Mouse (Mus musculus) ES-E14 (cell line): ENCODE data around the gene Gpr15. TPM values are rescaled to one million over a fixed set of nuclear protein-coding genes. Genes with fewer than 3 reads are reported as not detected.

Source experiments
- DNase-seq: peaks from one replicate; pipeline ENCODE4 v3.0.0-alpha.2; 2013; ENCODE audit warnings: low read depth, low spot score
- H3K27ac ChIP-seq: 2 replicates; pipeline ENCODE4 v1.5.1; 2012; ENCODE audit warnings: low read depth, mild to moderate bottlenecking, low read length, moderate library complexity, mixed read lengths; ENCODE audit not compliant: poor library complexity, insufficient read depth, severe bottlenecking
- H3K36me3 ChIP-seq: 2 replicates; pipeline ENCODE4 v1.6.1; 2012; ENCODE audit warnings: mild to moderate bottlenecking, low read length, moderate library complexity, mixed read lengths; ENCODE audit not compliant: control insufficient read depth, poor library complexity, insufficient read depth, severe bottlenecking
- H3K4me1 ChIP-seq, 2 experiments: fragments of 150-350 bp in 1 of 2; sonication (generic) in 1 of 2; 2 replicates each; pipeline ENCODE4 v1.6.1; 2012; ENCODE audit warnings: low read length in 2 of 2, mild to moderate bottlenecking in 1 of 2, mixed read lengths in 1 of 2; ENCODE audit not compliant: control insufficient read depth in 2 of 2, insufficient read depth in 2 of 2, poor library complexity in 1 of 2
- H3K4me3 ChIP-seq, 2 experiments: fragments of 150-350 bp in 1 of 2; sonication (generic) in 1 of 2; 2 replicates each; pipeline ENCODE4 v1.5.1; 2012; ENCODE audit warnings: low read length in 2 of 2, low read depth in 1 of 2, mild to moderate bottlenecking in 1 of 2, mixed read lengths in 1 of 2; ENCODE audit not compliant: insufficient read depth in 1 of 2, poor library complexity in 1 of 2, severe bottlenecking in 1 of 2
- H3K9ac ChIP-seq: 2 replicates; pipeline ENCODE4 v1.6.1; 2012; ENCODE audit warnings: low read depth, mild to moderate bottlenecking, low read length, mixed read lengths; ENCODE audit not compliant: poor library complexity, insufficient read depth, severe bottlenecking
- H3K9me3 ChIP-seq: fragments of 150-350 bp; sonication (generic); 2 replicates; pipeline ENCODE4 v1.6.1; 2012; ENCODE audit warnings: low read depth, mild to moderate bottlenecking, low read length; ENCODE audit not compliant: control insufficient read depth, insufficient read depth
- CHD2 ChIP-seq: IDR thresholded peaks from 2 replicates; pipeline ENCODE4 v1.6.1; 2014; ENCODE audit warnings: mild to moderate bottlenecking, low read depth, low read length, inconsistent platforms
- HCFC1 ChIP-seq: IDR thresholded peaks from 2 replicates; pipeline ENCODE4 v1.6.1; 2012; ENCODE audit warnings: low read length, inconsistent platforms, borderline replicate concordance; ENCODE audit not compliant: insufficient read depth
- MAFK ChIP-seq: IDR thresholded peaks from 2 replicates; pipeline ENCODE4 v1.6.1; 2014; ENCODE audit warnings: mild to moderate bottlenecking, low read depth, low read length, inconsistent platforms; ENCODE audit not compliant: insufficient read depth
- ZC3H11A ChIP-seq: IDR thresholded peaks from 2 replicates; pipeline ENCODE4 v1.6.1; 2012; ENCODE audit warnings: low read depth, mild to moderate bottlenecking, inconsistent platforms, low read length, borderline replicate concordance
- ZNF384 ChIP-seq: IDR thresholded peaks from 2 replicates; pipeline ENCODE4 v1.6.1; 2012; ENCODE audit warnings: low read depth, low read length, inconsistent platforms
- in situ Hi-C, 2 experiments: fragments of 600-800 bp; cut with MboI; formaldehyde crosslinking; loops; one replicate each; pipeline ENCODE4 v1.15.1; 2025; ENCODE audit warnings: low sequenced_read_pairs in 2 of 2, inconsistent platforms in 1 of 2; ENCODE audit not compliant: unreplicated experiment in 2 of 2
- total RNA-seq: library from RNA; depleted of rRNA; stranded (reverse); fragments of 300-350 nt; gene quantifications from 2 replicates; pipeline ENCODE4 v1.2.3, GENCODE M21; 2012

The Gpr15 gene
- total RNA-seq, 1 experiment: not detected

- Histone ChIP-seq H3K36me3 (no peaks in the 10 kb centered on the region), H3K4me3 (no peak overlapping the region), H3K9me3 (no peaks in the 10 kb centered on the region), H3K9ac (no peak overlapping the region), H3K4me1 (no peaks in the 10 kb centered on the region), H3K27ac (no peak overlapping the region)
- DNase-seq: no peak
- no peak for TF ChIP-seq HCFC1
- TF ChIP-seq CHD2: no peak
- TF ChIP-seq MAFK: no peak
- TF ChIP-seq ZC3H11A: no peak
- TF ChIP-seq ZNF384: no peak
- in situ Hi-C loops: no loop called here
These were observed 35.0 kb downstream of the Gpr15 start for GRCm38 (mm10) chr16:58683911-58684310.

DNA sequence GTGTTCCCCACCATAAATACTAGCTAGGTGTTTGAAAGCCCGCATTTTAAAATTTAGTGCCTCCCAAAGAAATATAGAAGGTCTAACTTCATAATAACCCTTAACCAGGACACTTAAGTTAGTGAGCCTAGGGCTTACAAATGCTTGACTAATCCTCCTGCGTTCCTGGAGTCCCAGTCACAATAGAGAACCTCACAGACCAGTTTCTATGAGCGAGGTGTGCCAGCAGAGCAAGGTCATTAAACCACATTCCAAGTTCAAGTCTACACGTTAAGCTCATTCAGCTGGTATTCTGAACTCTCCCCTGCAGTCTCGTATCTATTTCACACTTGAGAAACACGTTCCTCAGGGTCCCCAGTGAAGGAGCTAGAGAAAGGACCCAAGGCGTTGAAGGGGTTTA is 36.0 kb downstream of the Gpr15 start:
- in situ Hi-C loops: no loop called here
- no peaks in the 10 kb centered on the region for H3K9me3 ChIP-seq
- DNase-seq: no peak
- no peak overlapping the region for H3K27ac ChIP-seq
- H3K9ac ChIP-seq: no peak overlapping the region
- TF ChIP-seq HCFC1 (no peak), CHD2 (no peak), ZNF384 (no peak), ZC3H11A (no peak), MAFK (no peak)
- H3K4me3 ChIP-seq: no peak overlapping the region
- H3K36me3 ChIP-seq: 0 out of 2 replicates have a peak, but pooled peaks cover 2% of the 10 kb centered on the region
- no peaks in the 10 kb centered on the region for H3K4me1 ChIP-seq

DNA sequence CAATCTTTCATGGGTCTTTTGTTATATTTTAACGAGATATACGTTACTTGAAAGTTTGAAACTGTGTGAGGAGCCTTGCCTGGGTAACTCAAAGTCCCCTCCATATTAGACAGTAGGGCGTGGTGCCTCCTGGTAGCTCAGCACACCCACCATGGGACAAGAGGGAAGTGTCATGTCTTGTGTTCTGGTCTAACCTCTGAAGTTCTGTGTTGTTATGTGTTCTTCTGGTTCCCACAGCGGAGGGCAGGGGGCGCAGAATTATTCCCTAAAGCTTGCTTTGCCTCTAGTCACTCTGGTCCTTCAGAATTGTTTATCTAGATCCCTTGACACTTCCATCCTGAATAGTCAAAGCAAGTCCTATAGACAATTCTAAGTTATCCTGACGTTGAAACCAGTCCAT is 36.8 kb downstream of the Gpr15 start:
- Histone ChIP-seq H3K9ac (no peak overlapping the region), H3K4me1 (no peaks in the 10 kb centered on the region), H3K36me3 (0 out of 2 replicates have a peak, but pooled peaks cover 2% of the 10 kb centered on the region), H3K27ac (no peak overlapping the region), H3K4me3 (no peak overlapping the region), H3K9me3 (no peaks in the 10 kb centered on the region)
- TF ChIP-seq ZNF384 (no peak), CHD2 (no peak), ZC3H11A (no peak), HCFC1 (no peak), MAFK (no peak)
- no peak for DNase-seq
- in situ Hi-C loops: no loop called here

DNA sequence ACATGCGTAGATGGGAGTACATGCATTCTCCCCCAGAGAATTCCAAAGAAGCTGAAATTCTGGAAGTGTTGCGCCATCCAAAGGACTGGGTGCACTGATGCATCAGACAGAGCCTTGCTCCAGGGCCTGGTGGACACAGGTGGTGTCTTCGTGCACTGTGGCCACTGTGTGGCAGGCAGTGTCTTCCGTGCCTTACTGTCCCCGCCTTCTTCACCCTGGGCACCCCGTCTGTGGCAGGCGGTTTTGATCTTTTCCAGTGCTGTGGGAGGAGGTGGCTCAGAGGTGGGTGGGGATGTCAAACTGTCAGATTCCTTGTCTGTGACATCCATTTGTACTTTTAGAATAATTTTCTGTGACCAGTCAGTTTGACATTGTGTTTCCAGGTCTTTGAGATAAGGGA is 40.2 kb downstream of the Gpr15 start:
- Histone ChIP-seq H3K27ac (no peak overlapping the region), H3K4me3 (no peak overlapping the region), H3K9me3 (no peaks in the 10 kb centered on the region), H3K9ac (no peak overlapping the region), H3K36me3 (peaks cover 10% of the 10 kb centered on the region; the same call in 1 of the 2 replicates), H3K4me1 (no peaks in the 10 kb centered on the region)
- in situ Hi-C loops: no loop called here
- no peak for TF ChIP-seq ZNF384
- TF ChIP-seq CHD2: no peak
- no peak for TF ChIP-seq HCFC1
- TF ChIP-seq ZC3H11A: no peak
- no peak for TF ChIP-seq MAFK
- no peak for DNase-seq

GRCm38 (mm10) chr16:58677491-58677890 is 41.4 kb downstream of the Gpr15 start:
- DNase-seq: no peak
- H3K36me3 ChIP-seq: peaks cover 10% of the 10 kb centered on the region; the same call in 1 of the 2 replicates
- no peaks in the 10 kb centered on the region for H3K9me3 ChIP-seq
- H3K4me1 ChIP-seq: no peaks in the 10 kb centered on the region
- TF ChIP-seq MAFK (no peak), CHD2 (no peak), ZNF384 (no peak), HCFC1 (no peak)
- H3K9ac ChIP-seq: no peak overlapping the region
- no peak overlapping the region for H3K4me3 ChIP-seq
- in situ Hi-C loops: no loop called here
- H3K27ac ChIP-seq: no peak overlapping the region
